Mouse (Mus musculus) lung, postnatal 36 days (tissue): Measurements from ENCODE around the gene Cadps2.
A peak's percentile ranks its signal among the peaks of the same experiment; 100 is the strongest.

ENCODE experiments used
- DNase-seq: peaks from one replicate; pipeline ENCODE4 v3.0.0; 2022; ENCODE audit warnings: mixed read lengths

The Cadps2 gene

GRCm38 (mm10) chr6:23523710-23524109, 315.5 kb downstream of the Cadps2 start:
- no peak for DNase-seq

GRCm38 (mm10) chr6:23522556-23522955, 316.7 kb downstream of the Cadps2 start:
- DNase-seq, result no peak

- DNase-seq, result no peak
Observed at GRCm38 (mm10) chr6:23498611-23499010, 340.6 kb downstream of the Cadps2 start.

- peak; percentile 22 for DNase-seq
Observed at GRCm38 (mm10) chr6:23491804-23492203, 347.4 kb downstream of the Cadps2 start.

- no peak for DNase-seq
Observed at GRCm38 (mm10) chr6:23490431-23490830, 348.8 kb downstream of the Cadps2 start.

GRCm38 (mm10) chr6:23489046-23489445, 350.2 kb downstream of the Cadps2 start:
- no peak for DNase-seq

GRCm38 (mm10) chr6:23472686-23473085, 366.5 kb downstream of the Cadps2 start:
- DNase-seq, result peak; percentile 3

GRCm38 (mm10) chr6:23471830-23472229, 367.4 kb downstream of the Cadps2 start:
- no peak for DNase-seq

GRCm38 (mm10) chr6:23467885-23468284, 371.3 kb downstream of the Cadps2 start:
- no peak for DNase-seq

GRCm38 (mm10) chr6:23462600-23463280, 376.5 kb downstream of the Cadps2 start:
- DNase-seq, result peak; percentile 48

- DNase-seq, result peak; percentile 75
Observed at GRCm38 (mm10) chr6:23457748-23458147, 381.5 kb downstream of the Cadps2 start.

- peak; percentile 15 for DNase-seq
Observed at GRCm38 (mm10) chr6:23453907-23454306, 385.3 kb downstream of the Cadps2 start.

- no peak for DNase-seq
Observed at GRCm38 (mm10) chr6:23439897-23440296, 399.3 kb downstream of the Cadps2 start.

GRCm38 (mm10) chr6:23410256-23411049, 428.8 kb downstream of the Cadps2 start:
- DNase-seq, result no peak

GRCm38 (mm10) chr6:23394131-23394530, 445.1 kb downstream of the Cadps2 start:
- DNase-seq, result peak; percentile 4

- DNase-seq, result no peak
Observed at GRCm38 (mm10) chr6:23392711-23393110, 446.5 kb downstream of the Cadps2 start.

- DNase-seq, result no peak
Observed at GRCm38 (mm10) chr6:23386711-23387110, 452.5 kb downstream of the Cadps2 start.

- no peak for DNase-seq
Observed at GRCm38 (mm10) chr6:23383004-23383347, 456.2 kb downstream of the Cadps2 start.

GRCm38 (mm10) chr6:23382283-23383003, 456.8 kb downstream of the Cadps2 start:
- no peak for DNase-seq

- no peak for DNase-seq
Observed at GRCm38 (mm10) chr6:23376327-23376726, 462.9 kb downstream of the Cadps2 start.

- no peak for DNase-seq
Observed at GRCm38 (mm10) chr6:23361842-23362451, 477.3 kb downstream of the Cadps2 start.

- DNase-seq, result no peak
Observed at GRCm38 (mm10) chr6:23360596-23360995, 478.6 kb downstream of the Cadps2 start.

GRCm38 (mm10) chr6:23356141-23356540, 483.1 kb downstream of the Cadps2 start:
- DNase-seq, result no peak
